8 mouse cellular contexts compared by ENCODE assay signal in the genomic region with DNA sequence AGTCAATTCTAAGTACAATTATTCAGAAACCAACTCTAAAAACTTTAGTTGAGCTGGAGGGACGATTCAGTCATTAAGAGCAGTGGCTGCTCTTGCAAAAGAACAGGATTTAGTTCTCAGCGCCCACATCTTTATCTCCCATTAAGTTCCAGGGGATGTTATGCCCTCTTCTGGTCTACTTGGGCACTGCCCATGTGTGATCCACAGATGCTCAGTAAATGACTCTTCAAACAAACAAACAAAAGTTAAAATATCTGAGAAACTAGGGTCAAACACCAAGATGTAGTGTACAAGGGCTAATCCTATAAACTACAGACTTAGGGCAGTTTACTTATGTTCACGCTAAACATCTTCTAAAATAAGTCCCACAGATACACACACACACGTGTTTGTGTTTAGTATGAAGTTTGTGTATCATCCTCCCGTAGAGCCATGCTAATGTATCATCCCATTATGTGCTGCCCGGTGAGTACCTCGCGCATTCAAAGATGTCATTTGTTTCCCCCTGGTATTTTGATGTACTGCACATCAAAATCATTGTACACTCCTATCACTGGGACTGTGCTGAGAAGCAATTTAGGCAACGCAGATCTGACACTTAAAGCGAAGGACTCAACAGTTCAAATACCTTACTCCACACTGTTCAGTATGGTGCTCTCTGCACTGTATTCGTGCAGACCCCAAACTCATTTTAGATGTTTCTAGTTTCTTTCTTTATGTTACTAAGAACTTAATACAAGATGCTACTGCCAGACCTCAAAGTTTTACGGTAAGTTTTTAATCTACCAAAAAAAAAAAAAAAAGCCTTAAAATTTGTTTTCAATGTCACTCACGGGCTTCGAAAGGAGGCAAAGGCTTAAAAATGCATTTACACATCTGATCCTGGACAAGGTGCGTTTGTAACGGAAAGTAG. TPM values are rescaled to one million over a fixed set of nuclear protein-coding genes. Genes with fewer than 3 reads are reported as not detected.
DNase-seq lines count a peak whose midpoint lies in the region; ATAC-seq and TF ChIP-seq lines count a peak whose summit lies in the region.

No protein-coding gene starts in this region.

- intact Hi-C loops in left cerebral cortex, postnatal 14 days (cut with DNase I), result loop anchor here (10.0 kb wide), 1 partner anchor 845 kb away; a partner anchor contains a TSS

- no peaks in the 10 kb centered on the region for H3K9me3 ChIP-seq in ES-Bruce4 (replicated peaks; ENCODE audit: control insufficient read depth, insufficient read depth, low read length, poor library complexity, severe bottlenecking)
- H3K9me3 ChIP-seq in embryonic facial prominence, embryonic 14.5 days (ENCODE audit: control insufficient read depth, low read length), result no peaks in the 10 kb centered on the region
- no peaks in the 10 kb centered on the region for H3K9me3 ChIP-seq in kidney, postnatal 0 days (replicated peaks; ENCODE audit: low read length)
- H3K9me3 ChIP-seq in midbrain, embryonic 13.5 days, result no peaks in the 10 kb centered on the region

- no peak for TF ChIP-seq EP300 in ES-Bruce4 (IDR thresholded peaks at IDR 0.05; ENCODE audit: insufficient read depth, low read depth, low read length)

- DNase-seq in B cell, adult 2 months, result peak; percentile 20 to 34
- DNase-seq in embryonic facial prominence, embryonic 14.5 days (ENCODE audit: low spot score), result no peak
- peak; percentile 20 for DNase-seq in kidney, postnatal 0 days (ENCODE audit: low spot score)
- DNase-seq in left cerebral cortex, postnatal 14 days (ENCODE audit: low spot score in 2 of 2), result no peak
- DNase-seq in cerebellum, adult 9-11 months, result no peak
- DNase-seq in cerebellum, adult 9-10 months, result no peak

- peak overlapping the region; percentile 80 for H3K4me3 ChIP-seq in ES-Bruce4 (ENCODE audit: low read depth, low read length)
- H3K4me3 ChIP-seq in embryonic facial prominence, embryonic 14.5 days (ENCODE audit: low read depth, low read length), result peak overlapping the region; percentile 91
- peak overlapping the region; percentile 90 for H3K4me3 ChIP-seq in kidney, postnatal 0 days (replicated peaks; ENCODE audit: low read depth, low read length)
- peak overlapping the region; percentile 86 for H3K4me3 ChIP-seq in midbrain, embryonic 13.5 days (replicated peaks)

- H3K4me1 ChIP-seq in ES-Bruce4 (ENCODE audit: control insufficient read depth, insufficient read depth, low read length), result no peaks in the 10 kb centered on the region
- peaks cover 4% of the 10 kb centered on the region; the same call in 1 of the 2 replicates for H3K4me1 ChIP-seq in embryonic facial prominence, embryonic 14.5 days (ENCODE audit: control insufficient read depth, insufficient read depth, low read length)
- no peaks in the 10 kb centered on the region for H3K4me1 ChIP-seq in kidney, postnatal 0 days (replicated peaks; ENCODE audit: insufficient read depth, low read length)
- H3K4me1 ChIP-seq in midbrain, embryonic 13.5 days (replicated peaks), result peaks cover 12% of the 10 kb centered on the region

- no peak for TF ChIP-seq POLR2A in ES-Bruce4 (IDR thresholded peaks at IDR 0.05; ENCODE audit: insufficient read depth, low read length)

- WGBS in embryonic facial prominence, embryonic 14.5 days, result 25% methylated on average over 16 of the region's 16 CpGs
- 33% methylated on average over 16 of the region's 16 CpGs for WGBS in kidney, postnatal 0 days
- 34% methylated on average over 16 of the region's 16 CpGs for WGBS in midbrain, embryonic 13.5 days

- peaks cover 15% of the 10 kb centered on the region for H3K36me3 ChIP-seq in ES-Bruce4 (ENCODE audit: control insufficient read depth, insufficient read depth, low read length, poor library complexity, severe bottlenecking)
- 0 out of 2 replicates have a peak, but pooled peaks cover 13% of the 10 kb centered on the region for H3K36me3 ChIP-seq in embryonic facial prominence, embryonic 14.5 days (ENCODE audit: control insufficient read depth, insufficient read depth, low read length)
- 0 out of 2 replicates have a peak, but pooled peaks cover 2% of the 10 kb centered on the region for H3K36me3 ChIP-seq in kidney, postnatal 0 days (ENCODE audit: insufficient read depth, low read length)
- peaks cover 7% of the 10 kb centered on the region for H3K36me3 ChIP-seq in midbrain, embryonic 13.5 days

- TF ChIP-seq CTCF in ES-Bruce4 (IDR thresholded peaks at IDR 0.05; ENCODE audit: low read depth, low read length), result no peak
- TF ChIP-seq CTCF in kidney, postnatal 0 days (IDR thresholded peaks at IDR 0.05; ENCODE audit: low read depth), result peak; percentile 54

- peak overlapping the region; percentile 87 for H3K4me2 ChIP-seq in embryonic facial prominence, embryonic 14.5 days (ENCODE audit: low read depth, low read length)
- peak overlapping the region; percentile 96 for H3K4me2 ChIP-seq in kidney, postnatal 0 days (ENCODE audit: low read length)
- H3K4me2 ChIP-seq in midbrain, embryonic 13.5 days (replicated peaks), result peak overlapping the region; percentile 84

- no peak for ATAC-seq in embryonic facial prominence, embryonic 14.5 days (ENCODE audit: low read depth)
- ATAC-seq in kidney, postnatal 0 days (replicated peaks; ENCODE audit: low FRiP score, low read depth), result no peak
- ATAC-seq in midbrain, embryonic 13.5 days, result no peak

- H3K27ac ChIP-seq in ES-Bruce4 (ENCODE audit: insufficient read depth, low read length), result no peak overlapping the region; the same call in 1 of the 2 replicates
- H3K27ac ChIP-seq in embryonic facial prominence, embryonic 14.5 days (replicated peaks; ENCODE audit: low read depth, low read length), result peak overlapping the region; percentile 86; the same call in 1 of the 2 replicates
- peak overlapping the region; percentile 76; the same call in 1 of the 2 replicates for H3K27ac ChIP-seq in kidney, postnatal 0 days
- H3K27ac ChIP-seq in midbrain, embryonic 13.5 days, result no peak overlapping the region

- H3K9ac ChIP-seq in ES-Bruce4 (ENCODE audit: low read depth, poor library complexity, severe bottlenecking), result peak overlapping the region; percentile 95
- peak overlapping the region; percentile 98 for H3K9ac ChIP-seq in embryonic facial prominence, embryonic 14.5 days (ENCODE audit: low read depth, low read length)
- H3K9ac ChIP-seq in kidney, postnatal 0 days (ENCODE audit: low read depth, low read length), result peak overlapping the region; percentile 90
- peak overlapping the region; percentile 94 for H3K9ac ChIP-seq in midbrain, embryonic 13.5 days (replicated peaks)

- H3K27me3 ChIP-seq in ES-Bruce4 (ENCODE audit: control insufficient read depth, insufficient read depth, low read length, poor library complexity, severe bottlenecking), result no peaks in the 10 kb centered on the region
- no peaks in the 10 kb centered on the region for H3K27me3 ChIP-seq in embryonic facial prominence, embryonic 14.5 days (replicated peaks; ENCODE audit: control insufficient read depth, insufficient read depth, low read length)
- H3K27me3 ChIP-seq in kidney, postnatal 0 days (ENCODE audit: insufficient read depth, low read length), result no peaks in the 10 kb centered on the region
- H3K27me3 ChIP-seq in midbrain, embryonic 13.5 days, result no peaks in the 10 kb centered on the region

RNA-seq across cellular contexts. Expression of a gene that starts 0.9 kb away (rescaled TPM):
- polyA plus RNA-seq in ES-Bruce4 (2011; ENCODE audit: insufficient read depth, insufficient read length, low read depth, missing spikeins), result 32.9 and 37.4 TPM in 2 replicates
- 17.2 and 20.7 TPM in 2 replicates for polyA plus RNA-seq in embryonic facial prominence, embryonic 14.5 days (2014; fragmentation: Nextera tagmentation; extraction: Ambion mirVana)
- polyA plus RNA-seq in kidney, postnatal 0 days (2015; fragmentation: Nextera tagmentation; extraction: Ambion mirVana), result 24.7 and 25.0 TPM in 2 replicates
- 17.3 and 17.7 TPM in 2 replicates for polyA plus RNA-seq in midbrain, embryonic 13.5 days (2015; fragmentation: Nextera tagmentation; extraction: Ambion mirVana)
- total RNA-seq in left cerebral cortex, postnatal 14 days (2021), result 1 to 10 TPM; 5.7 to 5.9 TPM

RNA-seq across cellular contexts. Expression of a gene that starts 21.4 kb away (rescaled TPM):
- 79.1 and 93.6 TPM in 2 replicates for polyA plus RNA-seq in ES-Bruce4 (2011; ENCODE audit: insufficient read depth, insufficient read length, low read depth, missing spikeins)
- 148 and 153 TPM in 2 replicates for polyA plus RNA-seq in embryonic facial prominence, embryonic 14.5 days (2014; fragmentation: Nextera tagmentation; extraction: Ambion mirVana)
- polyA plus RNA-seq in kidney, postnatal 0 days (2015; fragmentation: Nextera tagmentation; extraction: Ambion mirVana), result 187 and 217 TPM in 2 replicates
- 174 and 185 TPM in 2 replicates for polyA plus RNA-seq in midbrain, embryonic 13.5 days (2015; fragmentation: Nextera tagmentation; extraction: Ambion mirVana)
- total RNA-seq in left cerebral cortex, postnatal 14 days (2021), result 10 to 100 TPM; 48.1 to 57.8 TPM

RNA-seq across cellular contexts. Expression of a gene that starts 21.4 kb away (rescaled TPM):
- polyA plus RNA-seq in ES-Bruce4 (2011; ENCODE audit: insufficient read depth, insufficient read length, low read depth, missing spikeins), result 27.2 and 37.6 TPM in 2 replicates
- polyA plus RNA-seq in embryonic facial prominence, embryonic 14.5 days (2014; fragmentation: Nextera tagmentation; extraction: Ambion mirVana), result 9.6 and 15.4 TPM in 2 replicates
- 9.5 and 9.6 TPM in 2 replicates for polyA plus RNA-seq in kidney, postnatal 0 days (2015; fragmentation: Nextera tagmentation; extraction: Ambion mirVana)
- 21.2 and 21.3 TPM in 2 replicates for polyA plus RNA-seq in midbrain, embryonic 13.5 days (2015; fragmentation: Nextera tagmentation; extraction: Ambion mirVana)
- 10 to 100 TPM; 12.8 to 19.1 TPM for total RNA-seq in left cerebral cortex, postnatal 14 days (2021)

RNA-seq across cellular contexts. Expression of a gene that starts 25.7 kb away (rescaled TPM):
- 8.2 and 11.8 TPM in 2 replicates for polyA plus RNA-seq in ES-Bruce4 (2011; ENCODE audit: insufficient read depth, insufficient read length, low read depth, missing spikeins)
- 0.45 and 1.5 TPM in 2 replicates for polyA plus RNA-seq in embryonic facial prominence, embryonic 14.5 days (2014; fragmentation: Nextera tagmentation; extraction: Ambion mirVana)
- polyA plus RNA-seq in kidney, postnatal 0 days (2015; fragmentation: Nextera tagmentation; extraction: Ambion mirVana), result 1.6 and 2.6 TPM in 2 replicates
- 0.15 and 0.19 TPM in 2 replicates for polyA plus RNA-seq in midbrain, embryonic 13.5 days (2015; fragmentation: Nextera tagmentation; extraction: Ambion mirVana)
- 1 to 10 TPM; 1.4 to 1.5 TPM for total RNA-seq in left cerebral cortex, postnatal 14 days (2021)

Comparison
In these comparisons a context has a peak if more than half of its experiments do, and no peak if none do; other contexts are left out.
1. DNase-seq: peak in B cell, adult 2 months (2 of 2) and kidney, postnatal 0 days (single experiment); none in embryonic facial prominence, embryonic 14.5 days (single experiment), left cerebral cortex, postnatal 14 days (0 of 2), cerebellum, adult 9-11 months (single experiment) and cerebellum, adult 9-10 months (single experiment).
2. H3K27ac ChIP-seq: peak in embryonic facial prominence, embryonic 14.5 days (single experiment) and kidney, postnatal 0 days (single experiment); none in ES-Bruce4 (single experiment) and midbrain, embryonic 13.5 days (single experiment).
3. Peak in every context shown above with its lines, with median percentiles within 50 percentile points of each other: H3K4me3 ChIP-seq, H3K9ac ChIP-seq and H3K4me2 ChIP-seq.